Mouse (Mus musculus): ENCODE results near the gene Cyb5r3.

Cyb5r3 gene

GRCm38 (mm10) chr15:83169772-83170722 is 2.3 kb downstream of the Cyb5r3 start:
- no peak for DNase-seq (ENCODE audit: low spot score)

GRCm38 (mm10) chr15:83168875-83169771 is 3.3 kb downstream of the Cyb5r3 start:
- no peak for DNase-seq (ENCODE audit: low spot score)

DNA sequence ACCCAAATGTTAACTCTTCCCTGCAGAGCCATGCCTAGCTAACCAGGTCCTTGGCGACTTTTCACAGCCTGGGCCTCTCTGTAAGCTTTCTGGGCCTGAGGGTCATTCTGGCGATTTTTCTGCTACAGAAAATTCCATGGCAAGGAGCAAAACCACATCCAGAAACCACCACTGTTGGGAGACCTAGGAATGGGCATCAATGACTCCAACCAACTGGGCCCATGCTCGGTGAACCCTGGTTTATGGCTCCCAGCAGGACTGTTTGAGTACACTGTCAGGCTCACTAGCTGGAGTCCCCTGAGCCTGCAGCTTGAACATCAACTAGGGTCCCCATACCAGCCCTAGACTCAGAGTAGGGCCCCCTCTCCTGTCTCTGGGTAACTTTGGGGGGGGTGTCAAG is 4.1 kb downstream of the Cyb5r3 start:
- DNase-seq (ENCODE audit: low spot score): no peak

DNA sequence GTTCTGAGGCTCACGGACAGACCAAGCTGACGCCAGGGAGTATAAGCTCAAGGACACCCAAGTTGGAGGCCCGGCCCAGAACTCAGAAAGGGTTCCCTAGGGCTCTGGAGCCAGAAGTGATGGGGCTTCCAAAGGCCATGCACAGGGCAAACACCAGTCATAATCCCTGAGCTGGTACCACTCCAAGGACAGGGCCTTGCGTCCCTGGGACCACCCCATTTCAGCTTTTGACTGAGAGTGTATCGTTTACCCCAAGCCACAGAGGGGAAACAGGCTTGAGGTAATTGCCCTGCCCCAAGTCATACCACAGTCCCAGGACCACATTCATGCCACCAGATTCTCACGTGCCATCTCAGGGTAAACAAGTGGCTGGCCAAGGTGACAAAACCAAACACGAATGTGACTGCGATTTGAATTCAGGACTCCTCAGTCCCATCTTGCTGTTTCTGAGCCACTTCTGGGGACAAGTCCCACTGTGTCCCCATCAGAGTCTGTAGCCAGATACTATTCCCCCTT is 4.8 kb downstream of the Cyb5r3 start:
- DNase-seq (ENCODE audit: low spot score): no peak

- DNase-seq (ENCODE audit: low spot score): no peak
Observed at GRCm38 (mm10) chr15:83167126-83167525, 5.3 kb downstream of the Cyb5r3 start.

DNA sequence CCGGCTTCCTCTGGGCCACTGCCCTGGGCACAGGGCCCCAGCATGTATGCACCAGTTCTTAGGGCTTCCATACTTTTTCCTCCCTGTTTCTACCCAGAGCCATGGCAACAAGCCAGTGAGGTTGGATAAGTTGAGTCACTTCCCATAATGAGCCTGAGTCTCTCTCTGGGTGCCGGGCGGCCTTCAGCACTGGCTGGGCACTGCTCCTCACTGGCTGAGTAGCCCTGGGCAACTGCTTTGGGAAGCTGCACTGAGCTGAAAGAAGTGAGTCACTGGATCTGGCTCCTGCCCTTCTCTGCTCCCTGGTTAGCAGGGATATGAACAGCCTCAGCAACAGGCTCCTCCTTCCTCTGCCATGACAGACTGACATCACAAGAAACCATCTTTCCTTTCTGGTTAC is 5.8 kb downstream of the Cyb5r3 start:
- no peak for DNase-seq (ENCODE audit: low spot score)

- DNase-seq (ENCODE audit: low spot score): no peak
Observed at GRCm38 (mm10) chr15:83165526-83166315, 6.7 kb downstream of the Cyb5r3 start.

DNA sequence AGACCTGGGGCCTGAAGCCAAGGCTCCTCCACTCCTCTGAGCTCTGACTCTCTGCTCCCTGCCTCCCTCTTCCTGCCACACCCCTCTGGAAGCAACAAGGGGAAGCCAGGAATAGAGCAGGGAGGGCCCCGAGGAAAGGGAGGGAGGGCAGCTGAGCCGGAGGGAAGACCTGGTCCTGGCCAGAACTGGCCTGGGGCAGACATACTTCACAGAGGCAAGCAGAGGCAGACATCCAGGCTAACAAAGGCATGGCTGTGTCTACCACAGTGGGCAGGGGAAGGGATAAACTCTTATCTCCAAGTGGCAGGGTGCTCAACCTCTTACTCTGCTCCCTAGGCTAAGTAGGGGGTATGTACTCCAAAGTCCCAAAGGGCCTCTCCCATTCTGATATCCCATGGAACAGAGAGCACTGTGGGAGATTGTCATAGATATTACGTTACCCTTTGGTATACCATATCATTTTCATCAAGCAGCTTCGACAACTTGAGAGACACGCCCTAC is 7.4 kb downstream of the Cyb5r3 start:
- DNase-seq (ENCODE audit: low spot score): no peak

GRCm38 (mm10) chr15:83162818-83163485 is 9.4 kb downstream of the Cyb5r3 start:
- no peak for DNase-seq (ENCODE audit: low spot score)

DNA sequence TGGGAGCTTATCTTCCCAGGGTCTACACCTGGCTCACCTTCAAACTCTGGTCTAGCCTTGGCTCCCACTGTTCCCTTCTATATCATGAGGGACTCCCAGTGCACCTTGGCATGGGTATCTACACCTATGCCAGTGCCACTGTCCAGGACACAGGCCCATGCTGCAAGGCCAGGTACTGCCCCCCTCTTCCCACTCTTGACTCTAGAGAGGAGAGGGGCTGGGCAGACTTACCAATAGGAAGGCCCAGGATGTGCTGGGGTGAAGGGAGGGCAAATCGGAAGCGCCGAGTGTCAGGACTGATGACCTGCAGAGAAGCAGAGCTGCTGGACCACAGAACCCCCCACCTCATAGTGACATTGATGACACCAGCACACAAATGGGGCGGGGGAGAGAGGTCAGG is 10.4 kb downstream of the Cyb5r3 start:
- DNase-seq (ENCODE audit: low spot score): no peak

DNA sequence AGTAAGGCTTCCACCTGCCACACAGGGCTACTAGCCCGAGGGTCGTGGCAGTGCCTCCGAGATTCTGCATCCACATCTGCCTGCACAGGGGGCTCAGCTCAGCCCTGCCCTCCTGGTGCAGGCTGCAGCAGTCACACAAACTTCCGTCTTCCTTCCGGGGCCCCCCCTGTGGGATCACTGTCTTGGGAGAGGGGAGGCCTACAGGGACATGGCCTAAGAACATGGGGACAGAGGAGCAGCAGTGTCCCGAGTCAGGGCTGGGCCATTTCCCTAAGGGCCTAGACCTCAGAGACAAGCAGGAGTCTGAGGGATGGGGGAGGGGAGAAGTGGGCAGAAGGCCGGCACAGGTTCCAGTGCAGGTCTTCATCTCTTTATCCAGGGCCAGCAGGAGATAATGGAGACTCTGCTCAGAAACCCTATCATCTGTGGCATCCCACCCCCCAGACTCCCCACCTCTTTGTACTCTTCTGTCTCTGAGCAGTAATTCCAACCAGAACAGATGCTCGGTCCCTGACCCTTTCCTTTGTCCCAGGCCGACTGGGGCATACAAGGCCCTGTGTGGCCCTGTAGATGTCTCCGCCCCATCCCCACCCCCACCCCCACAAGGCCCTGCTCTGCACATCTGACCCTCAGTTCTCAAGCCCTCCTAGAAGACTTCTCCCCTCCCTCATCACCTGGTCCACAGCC is 11.2 kb downstream of the Cyb5r3 start:
- no peak for DNase-seq (ENCODE audit: low spot score)

DNA sequence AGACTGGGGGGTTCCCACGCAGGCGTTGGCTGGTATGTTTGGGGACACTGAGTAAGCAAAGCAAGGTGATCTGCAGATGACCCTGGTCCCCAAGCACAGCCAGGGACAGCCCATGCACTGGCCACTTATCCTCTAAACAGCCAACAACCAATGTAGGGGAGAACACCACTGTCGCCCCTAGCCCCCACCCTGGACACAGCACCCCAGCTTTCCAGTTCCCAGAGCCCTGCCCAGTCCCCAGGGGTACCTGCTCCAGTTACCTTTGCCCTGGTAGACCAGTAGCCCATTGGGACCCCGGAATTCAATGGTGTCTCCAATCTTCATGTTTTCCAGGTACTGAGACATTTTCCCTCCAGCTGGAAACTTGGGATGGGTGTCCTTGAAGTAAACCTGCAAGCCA is 11.8 kb downstream of the Cyb5r3 start:
- no peak for DNase-seq (ENCODE audit: low spot score)

- no peak for DNase-seq (ENCODE audit: low spot score)
Observed at GRCm38 (mm10) chr15:83159823-83160222, 12.6 kb downstream of the Cyb5r3 start.

DNA sequence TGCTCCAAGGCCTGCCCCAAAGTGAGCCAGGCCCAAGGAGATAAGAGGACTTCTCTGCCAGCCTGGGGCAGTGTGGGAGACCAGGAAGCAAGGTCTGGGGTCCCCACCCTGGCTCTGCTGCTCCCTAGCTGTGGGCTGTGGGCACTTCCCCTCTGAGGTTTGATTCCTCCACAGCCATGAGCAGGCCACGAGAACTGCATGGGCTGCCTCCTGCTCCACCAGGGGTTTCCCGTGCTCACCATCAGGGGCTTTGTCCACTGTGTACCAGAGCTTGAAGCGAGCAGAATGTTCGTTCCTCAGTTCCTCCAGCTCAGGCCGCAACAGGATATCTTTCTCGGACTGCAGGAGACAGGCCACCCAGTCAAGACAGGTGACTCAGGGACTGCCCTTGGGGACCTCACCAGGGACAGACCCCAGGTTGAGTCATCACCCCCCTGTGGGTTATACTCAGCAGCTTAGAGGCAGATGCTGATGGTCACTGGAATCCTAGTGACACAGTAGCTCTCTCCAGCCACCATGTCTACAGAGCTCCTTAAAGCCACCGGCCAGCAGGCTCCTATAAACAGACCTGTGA is 13.7 kb downstream of the Cyb5r3 start:
- no peak for DNase-seq (ENCODE audit: low spot score)

DNA sequence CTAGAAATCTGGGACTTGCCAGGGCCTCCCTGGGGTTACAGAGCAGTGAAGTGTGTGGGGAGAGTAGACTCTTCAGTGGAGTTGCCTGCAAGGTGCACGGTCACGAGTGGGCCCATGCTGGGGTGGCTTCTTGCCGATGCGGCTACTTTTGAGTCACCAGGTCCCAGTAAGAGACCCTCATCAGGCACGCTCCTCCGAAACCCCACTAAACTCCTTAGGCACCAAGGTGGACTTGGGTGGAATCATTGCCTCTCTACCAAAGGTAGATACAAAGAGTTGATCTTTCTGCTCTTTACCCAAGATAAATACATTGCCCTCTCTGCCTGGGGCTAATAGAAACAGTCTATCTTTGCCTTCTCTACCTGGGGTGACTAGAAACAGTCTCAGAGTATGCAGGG is 14.7 kb downstream of the Cyb5r3 start:
- no peak for DNase-seq (ENCODE audit: low spot score)

- DNase-seq (ENCODE audit: low spot score): no peak
Observed at GRCm38 (mm10) chr15:83156929-83157666, 15.3 kb downstream of the Cyb5r3 start.

GRCm38 (mm10) chr15:83155672-83156419 is 16.5 kb downstream of the Cyb5r3 start:
- DNase-seq (ENCODE audit: low spot score): no peak

DNA sequence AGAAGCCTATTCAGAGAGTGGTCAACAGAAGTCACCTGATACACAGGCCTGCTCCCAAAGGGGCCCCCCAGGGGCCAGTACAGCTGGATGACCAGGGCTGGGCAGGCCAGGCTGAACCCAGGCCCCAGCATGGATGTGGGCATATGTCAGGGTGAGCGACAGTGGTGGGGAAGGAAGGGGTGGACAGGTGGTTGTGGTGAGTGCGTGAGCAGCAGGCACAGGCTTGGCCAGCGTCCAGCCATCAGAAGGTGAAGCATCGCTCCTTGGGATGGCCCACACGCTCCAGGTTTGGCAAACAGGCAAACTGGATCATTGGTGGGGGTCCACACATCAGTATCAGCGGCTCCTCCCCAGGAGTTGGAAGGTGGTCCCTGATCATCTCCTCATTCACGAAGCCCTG is 18.1 kb downstream of the Cyb5r3 start:
- DNase-seq (ENCODE audit: low spot score): no peak

GRCm38 (mm10) chr15:83150694-83151093 is 21.7 kb downstream of the Cyb5r3 start:
- no peak for DNase-seq (ENCODE audit: low spot score)

All from layer of hippocampus, adult 9-10 months (tissue).